In genomic region chr13:45416621-45417057, GRCm38 (mm10) we compare ENCODE assay signal across 11 mouse cellular contexts. TPM values are rescaled to one million over a fixed set of nuclear protein-coding genes. Genes with fewer than 3 reads are reported as not detected.
DNase-seq lines count a peak whose midpoint lies in the region; TF ChIP-seq lines count a peak whose summit lies in the region.
"Had no signal": no experiment of that assay in that cellular context is flagged by ENCODE, and none has a peak within 500 bp of the region (broad histone marks: within the 10 kb centered on the region; RNA-seq: fewer than 3 reads in every experiment).

No protein-coding gene starts in this region.

- peak overlapping the region; percentile 17; the same call in 1 of the 2 replicates for H3K4me3 ChIP-seq in bone marrow macrophage, adult 2 months (ENCODE audit: insufficient read depth, low read length)
- 0 out of 2 replicates have a peak overlapping the region, but pooled peaks have one; percentile 1 for H3K4me3 ChIP-seq in hindbrain, embryonic 10.5 days
- peak overlapping the region; percentile 20; the same call in 1 of the 2 replicates for H3K4me3 ChIP-seq in midbrain, embryonic 10.5 days

- TF ChIP-seq CTCF in bone marrow macrophage, adult 2 months (IDR thresholded peaks at IDR 0.05; ENCODE audit: low read depth, low read length) = no peak

- H3K36me3 ChIP-seq in hindbrain, embryonic 10.5 days = peaks cover 17% of the 10 kb centered on the region
- H3K36me3 ChIP-seq in midbrain, embryonic 10.5 days = peaks cover 14% of the 10 kb centered on the region

- no peak overlapping the region for H3K27ac ChIP-seq in bone marrow macrophage, adult 2 months (ENCODE audit: insufficient read depth, low read depth, low read length)
- H3K27ac ChIP-seq in hindbrain, embryonic 10.5 days = peak overlapping the region; percentile 70
- peak overlapping the region; percentile 73 for H3K27ac ChIP-seq in midbrain, embryonic 10.5 days (replicated peaks)

- 26% methylated on average over 14 of the region's 14 CpGs for WGBS in hindbrain, embryonic 10.5 days
- WGBS in midbrain, embryonic 10.5 days = 45% methylated on average over 14 of the region's 14 CpGs

- peaks cover 13% of the 10 kb centered on the region for H3K4me1 ChIP-seq in bone marrow macrophage, adult 2 months (ENCODE audit: control insufficient read depth, insufficient read depth, low read length)
- peaks cover 58% of the 10 kb centered on the region for H3K4me1 ChIP-seq in hindbrain, embryonic 10.5 days (replicated peaks)
- H3K4me1 ChIP-seq in midbrain, embryonic 10.5 days = peaks cover 45% of the 10 kb centered on the region

- peak; percentile 70 for DNase-seq in embryo, embryonic 10.5 days (ENCODE audit: low spot score)
- peak; percentile 62 for DNase-seq in hindbrain, embryonic 10.5 days (ENCODE audit: low spot score)
- peak; percentile 51 for DNase-seq in midbrain, embryonic 10.5 days (ENCODE audit: low spot score)
- DNase-seq in right cerebral cortex, postnatal 10 days (ENCODE audit: low spot score in 2 of 2) = no peak
- DNase-seq in adrenal gland, adult 18-20 months (ENCODE audit: low spot score in 2 of 2) = no peak
- no peak for DNase-seq in natural killer cell, adult 2 months (ENCODE audit: low spot score in 2 of 2)
- DNase-seq: adrenal gland, postnatal 10 days; cerebellum, postnatal 25 days; gastrocnemius, postnatal 10 days; kidney, adult 2 months had no signal

- H3K9me3 ChIP-seq in hindbrain, embryonic 10.5 days = 0 out of 2 replicates have a peak, but pooled peaks cover 4% of the 10 kb centered on the region
- no peaks in the 10 kb centered on the region for H3K9me3 ChIP-seq in midbrain, embryonic 10.5 days (replicated peaks)

- H3K27me3 ChIP-seq in hindbrain, embryonic 10.5 days (ENCODE audit: insufficient read depth, poor library complexity, severe bottlenecking) = peaks cover 16% of the 10 kb centered on the region; the same call in 1 of the 2 replicates
- H3K27me3 ChIP-seq in midbrain, embryonic 10.5 days (ENCODE audit: low read depth, poor library complexity, severe bottlenecking) = peaks cover 14% of the 10 kb centered on the region

- no peak for TF ChIP-seq POLR2A in bone marrow macrophage, adult 2 months (IDR thresholded peaks at IDR 0.05; ENCODE audit: borderline replicate concordance, low read depth, low read length)

RNA-seq across cellular contexts. Expression of gene Mylip, which starts 27.1 kb away (rescaled TPM):
- polyA plus RNA-seq in bone marrow macrophage, adult 2 months (2012; ENCODE audit: insufficient read depth, insufficient read length, missing spikeins) = 37.3 and 41.1 TPM in 2 replicates
- polyA plus RNA-seq in hindbrain, embryonic 10.5 days (2016; fragmentation: Nextera tagmentation; extraction: Ambion mirVana) = 8.0 and 8.1 TPM in 2 replicates
- polyA plus RNA-seq in midbrain, embryonic 10.5 days (2016; fragmentation: Nextera tagmentation; extraction: Ambion mirVana) = 4.6 and 5.9 TPM in 2 replicates
- 1 to 10 TPM; 6.9 to 7.5 TPM for total RNA-seq in adrenal gland, adult 18-20 months (2021)

Comparison
In these comparisons a context has a peak if more than half of its experiments do, and no peak if none do; other contexts are left out.
1. DNase-seq: peak in embryo, embryonic 10.5 days (single experiment), hindbrain, embryonic 10.5 days (single experiment) and midbrain, embryonic 10.5 days (single experiment); none in right cerebral cortex, postnatal 10 days (0 of 2), adrenal gland, adult 18-20 months (0 of 2) and natural killer cell, adult 2 months (0 of 2).
2. Peak in every context shown above with its lines, with median percentiles within 50 percentile points of each other: H3K4me3 ChIP-seq.